Mouse (Mus musculus) embryonic facial prominence, embryonic 13.5 days (tissue): ENCODE results near the gene Tubgcp6. TPM values are rescaled to one million over a fixed set of nuclear protein-coding genes. Genes with fewer than 3 reads are reported as not detected.
A peak's percentile ranks its signal among the peaks of the same experiment; 100 is the strongest.

ENCODE experiments used
- ATAC-seq: fragments of 200-750 bp; cut with Nextera tagmentation; 2 replicates; pipeline ENCODE4 v1.8.0; 2017; ENCODE audit warnings: low read depth; ENCODE audit not compliant: insufficient number of reproducible peaks, insufficient read depth, low FRiP score, low TSS enrichment
- H3K27ac ChIP-seq: fragments of 300-500 bp; sonication (generic); 2 replicates; pipeline ENCODE4 v1.5.1; 2015; ENCODE audit warnings: moderate library complexity, mild to moderate bottlenecking, inconsistent platforms
- H3K27me3 ChIP-seq: fragments of 300-500 bp; sonication (generic); 2 replicates; pipeline ENCODE4 v1.6.1; 2015; ENCODE audit warnings: mild to moderate bottlenecking, inconsistent platforms
- H3K36me3 ChIP-seq: fragments of 300-500 bp; sonication (generic); 2 replicates; pipeline ENCODE4 v1.6.1; 2015; ENCODE audit warnings: mild to moderate bottlenecking, inconsistent platforms
- H3K4me1 ChIP-seq: fragments of 300-500 bp; sonication (generic); 2 replicates; pipeline ENCODE4 v1.6.1; 2015; ENCODE audit warnings: inconsistent platforms
- H3K4me2 ChIP-seq: fragments of 300-500 bp; sonication (generic); 2 replicates; pipeline ENCODE4 v1.6.1; 2015; ENCODE audit warnings: moderate library complexity, mild to moderate bottlenecking, inconsistent platforms
- H3K4me3 ChIP-seq: fragments of 300-500 bp; sonication (generic); 2 replicates; pipeline ENCODE4 v1.5.1; 2015; ENCODE audit warnings: mild to moderate bottlenecking, inconsistent platforms
- H3K9ac ChIP-seq: fragments of 300-500 bp; sonication (generic); 2 replicates; pipeline ENCODE4 v1.6.1; 2015; ENCODE audit warnings: mild to moderate bottlenecking, inconsistent platforms
- H3K9me3 ChIP-seq: fragments of 300-500 bp; sonication (generic); 2 replicates; pipeline ENCODE4 v1.6.1; 2016; ENCODE audit warnings: inconsistent platforms
- WGBS: fragments of 180-500 bp; shearing (Covaris S2); methylation state at CpG from one replicate; pipeline ENCODE4 v1.1.7; 2015; ENCODE audit warnings: mixed read lengths; 5-methylcytosine and 5-hydroxymethylcytosine counted together
- polyA plus RNA-seq: library from polyadenylated mRNA; unstranded; fragments of >200 nt; fragmentation: Nextera tagmentation; extraction: Ambion mirVana; gene quantifications from 2 replicates; pipeline ENCODE4 v1.2.1, GENCODE M21; 2015

Tubgcp6 gene
- polyA plus RNA-seq, 1 experiment from 2014 or later = 17.0 TPM

GRCm38 (mm10) chr15:89075478-89076147 lies 47.3 kb downstream of the Tubgcp6 start:
- WGBS = under 1% methylated on average over 54 of the region's 59 CpGs
- peak; percentile 89 for ATAC-seq

GRCm38 (mm10) chr15:89074613-89075477 lies 48.1 kb downstream of the Tubgcp6 start, which contains the start of gene Trabd:
TSS of gene Trabd (plus strand) at chr15:89075124.
- peak within 1 kb of the TSS; percentile 94 for H3K4me2 ChIP-seq
- no peaks in the 10 kb centered on the region for H3K9me3 ChIP-seq
- H3K27me3 ChIP-seq = peaks cover 10% of the 10 kb centered on the region
- ATAC-seq = no peak
- H3K27ac ChIP-seq = peak within 1 kb of the TSS; percentile 88
- H3K36me3 ChIP-seq = peaks cover 11% of the 10 kb centered on the region; the same call in 1 of the 2 replicates
- H3K4me3 ChIP-seq = peak within 1 kb of the TSS; percentile 79
- WGBS = 17% methylated on average over 11 of the region's 11 CpGs
- H3K9ac ChIP-seq = peak within 1 kb of the TSS; percentile 88
- H3K4me1 ChIP-seq = peaks cover 34% of the 10 kb centered on the region

More at GRCm38 (mm10) chr15:89075478-89076147, 47.3 kb downstream of the Tubgcp6 start:
- Histone ChIP-seq H3K27ac (peak overlapping the region; percentile 88), H3K27me3 (peaks cover 4% of the 10 kb centered on the region; the same call in 1 of the 2 replicates), H3K4me2 (peak overlapping the region; percentile 94), H3K4me1 (peaks cover 34% of the 10 kb centered on the region), H3K36me3 (peaks cover 11% of the 10 kb centered on the region; the same call in 1 of the 2 replicates), H3K4me3 (peak overlapping the region; percentile 79), H3K9me3 (no peaks in the 10 kb centered on the region), H3K9ac (peak overlapping the region; percentile 88)

- 0 out of 2 replicates have a peak, but pooled peaks cover 5% of the 10 kb centered on the region for H3K36me3 ChIP-seq
- H3K4me3 ChIP-seq = no peak overlapping the region
- peak overlapping the region; percentile 88; the same call in 1 of the 2 replicates for H3K9ac ChIP-seq
- H3K4me1 ChIP-seq = peaks cover 34% of the 10 kb centered on the region
- peaks cover 17% of the 10 kb centered on the region for H3K27me3 ChIP-seq
- H3K4me2 ChIP-seq = peak overlapping the region; percentile 94
- H3K9me3 ChIP-seq = no peaks in the 10 kb centered on the region
- ATAC-seq = no peak
- H3K27ac ChIP-seq = no peak overlapping the region
- WGBS = 75% methylated on average over 10 of the region's 10 CpGs
These were observed 48.8 kb downstream of the Tubgcp6 start for GRCm38 (mm10) chr15:89073993-89074603.

GRCm38 (mm10) chr15:89070606-89071005 lies 52.3 kb downstream of the Tubgcp6 start:
- ATAC-seq = no peak
- H3K4me1 ChIP-seq = peaks cover 17% of the 10 kb centered on the region
- H3K36me3 ChIP-seq = no peaks in the 10 kb centered on the region
- WGBS = 74% methylated on average over 24 of the region's 24 CpGs
- H3K4me3 ChIP-seq = no peak overlapping the region
- H3K4me2 ChIP-seq = no peak overlapping the region
- H3K27ac ChIP-seq = no peak overlapping the region
- H3K9me3 ChIP-seq = no peaks in the 10 kb centered on the region
- H3K9ac ChIP-seq = no peak overlapping the region
- peaks cover 52% of the 10 kb centered on the region for H3K27me3 ChIP-seq

- no peak overlapping the region for H3K4me2 ChIP-seq
- no peak overlapping the region for H3K27ac ChIP-seq
- no peak for ATAC-seq
- H3K4me3 ChIP-seq = no peak overlapping the region
- no peaks in the 10 kb centered on the region for H3K9me3 ChIP-seq
- H3K4me1 ChIP-seq = peaks cover 8% of the 10 kb centered on the region
- H3K27me3 ChIP-seq = peaks cover 60% of the 10 kb centered on the region
- H3K36me3 ChIP-seq = no peaks in the 10 kb centered on the region
- H3K9ac ChIP-seq = 0 out of 2 replicates have a peak overlapping the region, but pooled peaks have one; percentile 40
- 75% methylated on average over 19 of the region's 19 CpGs for WGBS
These were observed 53.5 kb downstream of the Tubgcp6 start for GRCm38 (mm10) chr15:89069336-89069840.

GRCm38 (mm10) chr15:89068226-89068625 lies 54.7 kb downstream of the Tubgcp6 start:
- Histone ChIP-seq H3K9me3 (no peaks in the 10 kb centered on the region), H3K36me3 (no peaks in the 10 kb centered on the region), H3K27me3 (peaks cover 72% of the 10 kb centered on the region), H3K4me1 (peaks cover 7% of the 10 kb centered on the region; the same call in 1 of the 2 replicates), H3K9ac (no peak overlapping the region), H3K27ac (no peak overlapping the region), H3K4me2 (peak overlapping the region; percentile 30; the same call in 1 of the 2 replicates), H3K4me3 (peak overlapping the region; percentile 2; the same call in 1 of the 2 replicates)
- no peak for ATAC-seq
- WGBS = 37% methylated on average over 26 of the region's 26 CpGs

GRCm38 (mm10) chr15:89067609-89068008 lies 55.3 kb downstream of the Tubgcp6 start:
- WGBS = 33% methylated on average over 35 of the region's 35 CpGs
- Histone ChIP-seq H3K4me2 (peak overlapping the region; percentile 30), H3K9ac (0 out of 2 replicates have a peak overlapping the region, but pooled peaks have one; percentile 4), H3K36me3 (no peaks in the 10 kb centered on the region), H3K4me3 (peak overlapping the region; percentile 17; the same call in 1 of the 2 replicates), H3K27ac (no peak overlapping the region), H3K4me1 (peaks cover 7% of the 10 kb centered on the region; the same call in 1 of the 2 replicates), H3K9me3 (no peaks in the 10 kb centered on the region), H3K27me3 (peaks cover 75% of the 10 kb centered on the region)
- ATAC-seq = no peak

GRCm38 (mm10) chr15:89064891-89065290 lies 58.0 kb downstream of the Tubgcp6 start:
- WGBS = 92% methylated on average over 5 of the region's 5 CpGs
- H3K27me3 ChIP-seq = peaks cover 90% of the 10 kb centered on the region
- ATAC-seq = no peak

GRCm38 (mm10) chr15:89063536-89063935 lies 59.4 kb downstream of the Tubgcp6 start:
- Histone ChIP-seq H3K4me2 (no peak overlapping the region), H3K4me1 (peaks cover 15% of the 10 kb centered on the region), H3K27ac (no peak overlapping the region), H3K9me3 (no peaks in the 10 kb centered on the region), H3K9ac (no peak overlapping the region), H3K36me3 (no peaks in the 10 kb centered on the region), H3K4me3 (no peak overlapping the region), H3K27me3 (peaks cover 88% of the 10 kb centered on the region)
- ATAC-seq = no peak
- WGBS = 83% methylated on average over 6 of the region's 6 CpGs

More at GRCm38 (mm10) chr15:89064891-89065290, 58.0 kb downstream of the Tubgcp6 start:
- no peaks in the 10 kb centered on the region for H3K36me3 ChIP-seq
- no peak overlapping the region for H3K4me3 ChIP-seq
- H3K27ac ChIP-seq = no peak overlapping the region
- no peak overlapping the region for H3K9ac ChIP-seq
- peaks cover 12% of the 10 kb centered on the region for H3K4me1 ChIP-seq
- no peak overlapping the region for H3K4me2 ChIP-seq
- no peaks in the 10 kb centered on the region for H3K9me3 ChIP-seq

- peaks cover 10% of the 10 kb centered on the region for H3K4me1 ChIP-seq
- peaks cover 88% of the 10 kb centered on the region for H3K27me3 ChIP-seq
- no peaks in the 10 kb centered on the region for H3K9me3 ChIP-seq
- ATAC-seq = no peak
- 77% methylated on average over 7 of the region's 7 CpGs for WGBS
- no peaks in the 10 kb centered on the region for H3K36me3 ChIP-seq
- no peak overlapping the region for H3K27ac ChIP-seq
- no peak overlapping the region for H3K4me2 ChIP-seq
- H3K9ac ChIP-seq = no peak overlapping the region
- H3K4me3 ChIP-seq = no peak overlapping the region
These were observed 59.9 kb downstream of the Tubgcp6 start for GRCm38 (mm10) chr15:89063001-89063400.

GRCm38 (mm10) chr15:89062518-89062910 lies 60.4 kb downstream of the Tubgcp6 start:
- Histone ChIP-seq H3K9ac (no peak overlapping the region), H3K4me1 (peaks cover 8% of the 10 kb centered on the region), H3K36me3 (no peaks in the 10 kb centered on the region), H3K27me3 (peaks cover 88% of the 10 kb centered on the region), H3K9me3 (no peaks in the 10 kb centered on the region), H3K27ac (no peak overlapping the region), H3K4me3 (no peak overlapping the region), H3K4me2 (no peak overlapping the region)
- ATAC-seq = no peak
- 84% methylated on average over 5 of the region's 5 CpGs for WGBS
